Mouse (Mus musculus) olfactory bulb, adult 2 months (tissue): ENCODE data around the gene Nek7.

Source experiments
- CTCF ChIP-seq: fragments of 200-500 bp; IDR thresholded peaks from 2 replicates; pipeline ENCODE4 v1.5.1; 2012; ENCODE audit warnings: low read depth, mild to moderate bottlenecking, low read length, moderate library complexity; ENCODE audit not compliant: insufficient read depth
- POLR2A ChIP-seq: fragments of 200-500 bp; IDR thresholded peaks from 2 replicates; pipeline ENCODE4 v1.6.1; 2012; ENCODE audit warnings: mild to moderate bottlenecking, low read depth, low read length, moderate library complexity; ENCODE audit not compliant: insufficient read depth

DNA sequence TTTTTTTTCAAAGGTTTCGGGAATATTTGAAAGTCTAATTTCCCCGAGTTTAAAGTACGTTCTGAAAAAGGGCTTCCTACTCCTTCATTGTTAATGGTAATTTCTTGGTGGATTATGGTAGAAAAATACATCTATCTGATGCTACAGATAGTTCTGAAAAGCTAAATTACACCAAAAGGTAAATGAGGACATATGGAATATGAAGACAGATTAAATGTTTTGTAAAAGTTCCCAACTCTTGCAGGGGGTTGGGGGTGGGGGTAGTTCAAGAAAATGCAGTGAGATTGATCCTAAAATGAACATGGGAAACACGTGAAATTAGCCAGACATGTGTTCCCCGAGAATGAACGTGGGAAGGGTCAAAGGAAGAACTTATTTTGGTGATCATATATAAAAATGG is 119.2 kb downstream of the Nek7 start:
- no peak for TF ChIP-seq CTCF
- TF ChIP-seq POLR2A: no peak
